Mouse (Mus musculus): ENCODE measurements around the gene Thra. TPM values are rescaled to one million over a fixed set of nuclear protein-coding genes. Genes with fewer than 3 reads are reported as not detected.

Thra gene
- 53.4 and 59.8 TPM in 2 replicates for polyA plus RNA-seq (2016; fragmentation: Nextera tagmentation; extraction: Ambion mirVana)

GRCm38 (mm10) chr11:98740393-98741050, at the start of gene Thra:
Thra (plus strand) TSS chr11:98740638.
- under 1% methylated on average over 22 of the region's 22 CpGs for WGBS
- ATAC-seq (ENCODE audit: low FRiP score) = peak; percentile 73

GRCm38 (mm10) chr11:98693201-98693600, 47.2 kb upstream of the Thra start:
- 78% methylated on average over 13 of the region's 13 CpGs for WGBS
- H3K9me3 ChIP-seq = no peaks in the 10 kb centered on the region
- ATAC-seq (ENCODE audit: low FRiP score) = no peak
- H3K4me3 ChIP-seq (replicated peaks) = no peak overlapping the region
- no peak overlapping the region for H3K27ac ChIP-seq
- H3K36me3 ChIP-seq (replicated peaks) = peaks cover 82% of the 10 kb centered on the region
- no peak overlapping the region for H3K4me2 ChIP-seq
- no peaks in the 10 kb centered on the region for H3K27me3 ChIP-seq
- no peaks in the 10 kb centered on the region for H3K4me1 ChIP-seq
- H3K9ac ChIP-seq = no peak overlapping the region

More at GRCm38 (mm10) chr11:98740393-98741050, at the start of gene Thra:
- H3K9me3 ChIP-seq = no peaks in the 10 kb centered on the region
- H3K4me2 ChIP-seq = peak within 1 kb of the TSS; percentile 74
- H3K4me1 ChIP-seq = peaks cover 64% of the 10 kb centered on the region
- H3K27me3 ChIP-seq = no peaks in the 10 kb centered on the region
- no peaks in the 10 kb centered on the region for H3K36me3 ChIP-seq (replicated peaks)
- peak within 1 kb of the TSS; percentile 84 for H3K4me3 ChIP-seq (replicated peaks)
- H3K9ac ChIP-seq = peak within 1 kb of the TSS; percentile 94
- peak within 1 kb of the TSS; percentile 98 for H3K27ac ChIP-seq

DNA sequence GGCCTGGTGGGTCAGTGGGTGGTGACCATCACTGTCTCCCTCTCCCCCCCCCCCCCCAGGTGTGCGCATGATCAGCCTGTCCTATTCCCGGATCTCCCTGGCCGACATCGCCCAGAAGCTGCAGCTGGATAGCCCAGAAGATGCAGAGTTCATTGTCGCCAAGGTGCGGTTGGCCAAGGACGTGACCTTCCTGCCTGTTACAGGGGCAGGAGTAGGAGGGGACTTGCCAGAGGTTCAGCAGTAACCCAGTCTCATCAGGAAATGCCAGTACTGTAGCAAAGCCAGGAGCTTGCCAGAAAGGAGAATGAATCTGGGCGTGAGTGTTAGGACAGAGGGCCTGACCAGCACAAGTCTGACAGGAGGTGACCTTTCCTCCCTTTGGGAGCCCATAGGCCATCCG, 46.7 kb upstream of the Thra start:
- no peak for ATAC-seq (ENCODE audit: low FRiP score)
- peaks cover 79% of the 10 kb centered on the region for H3K36me3 ChIP-seq (replicated peaks)
- no peak overlapping the region for H3K4me3 ChIP-seq (replicated peaks)
- H3K9me3 ChIP-seq = no peaks in the 10 kb centered on the region
- WGBS = 95% methylated on average over 9 of the region's 9 CpGs
- H3K4me2 ChIP-seq = no peak overlapping the region
- no peak overlapping the region for H3K27ac ChIP-seq
- H3K9ac ChIP-seq = no peak overlapping the region
- H3K27me3 ChIP-seq = no peaks in the 10 kb centered on the region
- no peaks in the 10 kb centered on the region for H3K4me1 ChIP-seq

GRCm38 (mm10) chr11:98694301-98694700, 46.1 kb upstream of the Thra start:
- Histone ChIP-seq H3K27ac (no peak overlapping the region), H3K9ac (no peak overlapping the region), H3K4me3 (replicated peaks) (no peak overlapping the region), H3K36me3 (replicated peaks) (peaks cover 76% of the 10 kb centered on the region), H3K4me2 (no peak overlapping the region), H3K27me3 (no peaks in the 10 kb centered on the region), H3K4me1 (no peaks in the 10 kb centered on the region), H3K9me3 (no peaks in the 10 kb centered on the region)
- ATAC-seq (ENCODE audit: low FRiP score) = no peak
- WGBS = 87% methylated on average over 9 of the region's 9 CpGs

GRCm38 (mm10) chr11:98695408-98695807, 45.0 kb upstream of the Thra start:
- Histone ChIP-seq H3K4me3 (replicated peaks) (no peak overlapping the region), H3K9ac (no peak overlapping the region), H3K4me2 (no peak overlapping the region), H3K4me1 (no peaks in the 10 kb centered on the region), H3K36me3 (replicated peaks) (peaks cover 65% of the 10 kb centered on the region), H3K27ac (no peak overlapping the region), H3K27me3 (no peaks in the 10 kb centered on the region), H3K9me3 (no peaks in the 10 kb centered on the region)
- 74% methylated on average over 14 of the region's 14 CpGs for WGBS
- no peak for ATAC-seq (ENCODE audit: low FRiP score)

GRCm38 (mm10) chr11:98696454-98697216, 43.8 kb upstream of the Thra start:
- H3K9ac ChIP-seq = no peak overlapping the region
- no peaks in the 10 kb centered on the region for H3K9me3 ChIP-seq
- ATAC-seq (ENCODE audit: low FRiP score) = no peak
- no peak overlapping the region for H3K27ac ChIP-seq
- peaks cover 52% of the 10 kb centered on the region for H3K36me3 ChIP-seq (replicated peaks)
- no peaks in the 10 kb centered on the region for H3K27me3 ChIP-seq
- no peaks in the 10 kb centered on the region for H3K4me1 ChIP-seq
- no peak overlapping the region for H3K4me3 ChIP-seq (replicated peaks)
- H3K4me2 ChIP-seq = no peak overlapping the region
- 88% methylated on average over 14 of the region's 14 CpGs for WGBS

DNA sequence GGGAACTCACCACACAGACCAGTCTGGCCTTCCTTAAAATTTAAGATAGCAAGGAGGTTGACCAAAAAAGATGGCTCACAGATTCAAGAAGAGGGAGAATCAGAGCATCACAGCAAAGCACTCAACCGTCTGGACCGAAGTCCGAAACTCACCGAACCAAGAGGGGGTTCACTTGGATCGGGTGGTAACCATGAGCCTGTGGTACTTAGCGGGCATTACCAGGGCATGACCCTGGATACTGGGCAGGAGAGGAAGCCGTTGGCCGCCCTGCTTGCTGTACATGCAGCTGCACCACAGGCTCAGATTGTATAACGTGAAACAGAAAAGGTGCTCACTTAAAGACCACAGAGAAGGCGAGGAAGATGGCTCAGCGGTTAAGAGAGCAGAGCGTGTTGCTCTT, 43.2 kb upstream of the Thra start:
- ATAC-seq (ENCODE audit: low FRiP score) = no peak
- H3K36me3 ChIP-seq (replicated peaks) = peaks cover 47% of the 10 kb centered on the region

GRCm38 (mm10) chr11:98698849-98699640, 41.4 kb upstream of the Thra start:
- H3K36me3 ChIP-seq (replicated peaks) = peaks cover 31% of the 10 kb centered on the region
- no peak overlapping the region for H3K27ac ChIP-seq
- H3K9me3 ChIP-seq = no peaks in the 10 kb centered on the region
- H3K27me3 ChIP-seq = no peaks in the 10 kb centered on the region
- WGBS = 88% methylated on average over 16 of the region's 16 CpGs
- no peak overlapping the region for H3K9ac ChIP-seq
- no peak overlapping the region for H3K4me3 ChIP-seq (replicated peaks)
- no peaks in the 10 kb centered on the region for H3K4me1 ChIP-seq
- H3K4me2 ChIP-seq = no peak overlapping the region
- no peak for ATAC-seq (ENCODE audit: low FRiP score)

More for the DNA sequence above, 43.2 kb upstream of the Thra start:
- no peak overlapping the region for H3K9ac ChIP-seq
- H3K9me3 ChIP-seq = no peaks in the 10 kb centered on the region
- no peaks in the 10 kb centered on the region for H3K27me3 ChIP-seq
- no peaks in the 10 kb centered on the region for H3K4me1 ChIP-seq
- no peak overlapping the region for H3K4me2 ChIP-seq
- H3K4me3 ChIP-seq (replicated peaks) = no peak overlapping the region
- H3K27ac ChIP-seq = no peak overlapping the region
- 92% methylated on average over 12 of the region's 12 CpGs for WGBS

DNA sequence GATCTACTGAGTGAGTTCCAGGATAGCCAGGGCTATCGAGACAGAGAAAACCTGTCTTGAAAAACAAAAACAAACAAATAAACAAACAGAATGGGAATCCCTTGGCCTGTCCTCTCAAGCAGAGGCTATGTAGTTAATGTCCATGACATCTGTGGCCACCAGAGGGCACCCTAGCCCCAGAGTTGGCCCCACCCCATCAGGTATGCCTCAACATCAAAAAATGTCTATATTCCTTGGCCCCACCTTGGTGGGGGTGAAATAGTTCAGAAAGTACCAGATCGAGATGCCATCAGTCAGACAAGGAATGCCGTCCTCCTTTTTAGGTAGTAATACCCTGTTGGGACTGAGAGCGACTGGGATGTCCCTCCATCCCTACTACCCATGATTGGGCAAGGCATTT, 40.5 kb upstream of the Thra start:
- H3K36me3 ChIP-seq (replicated peaks) = peaks cover 31% of the 10 kb centered on the region
- no peak overlapping the region for H3K9ac ChIP-seq
- H3K4me3 ChIP-seq (replicated peaks) = no peak overlapping the region
- no peaks in the 10 kb centered on the region for H3K9me3 ChIP-seq
- H3K27me3 ChIP-seq = no peaks in the 10 kb centered on the region
- 42% methylated on average over 4 of the region's 4 CpGs for WGBS
- no peak overlapping the region for H3K4me2 ChIP-seq
- H3K4me1 ChIP-seq = no peaks in the 10 kb centered on the region
- no peak overlapping the region for H3K27ac ChIP-seq
- ATAC-seq (ENCODE audit: low FRiP score) = 0 out of 2 replicates have a peak, but pooled peaks have one; percentile 49

- no peaks in the 10 kb centered on the region for H3K4me1 ChIP-seq
- 41% methylated on average over 10 of the region's 10 CpGs for WGBS
- ATAC-seq (ENCODE audit: low FRiP score) = no peak
Measured at GRCm38 (mm10) chr11:98701213-98701670, 39.2 kb upstream of the Thra start, which contains the start of gene Csf3. Csf3 (plus strand) TSS chr11:98701263.

GRCm38 (mm10) chr11:98702323-98702722, 38.1 kb upstream of the Thra start:
- WGBS = 86% methylated on average over 5 of the region's 5 CpGs
- no peak overlapping the region for H3K4me3 ChIP-seq (replicated peaks)
- no peaks in the 10 kb centered on the region for H3K4me1 ChIP-seq
- peaks cover 35% of the 10 kb centered on the region for H3K36me3 ChIP-seq (replicated peaks)
- H3K9me3 ChIP-seq = no peaks in the 10 kb centered on the region
- no peak for ATAC-seq (ENCODE audit: low FRiP score)
- H3K27me3 ChIP-seq = no peaks in the 10 kb centered on the region
- no peak overlapping the region for H3K9ac ChIP-seq
- no peak overlapping the region for H3K4me2 ChIP-seq
- no peak overlapping the region for H3K27ac ChIP-seq

More at GRCm38 (mm10) chr11:98701213-98701670, 39.2 kb upstream of the Thra start, which contains the start of gene Csf3:
- Histone ChIP-seq H3K4me3 (replicated peaks) (no peak within 1 kb of the TSS), H3K27ac (no peak within 1 kb of the TSS), H3K9ac (no peak within 1 kb of the TSS), H3K4me2 (no peak within 1 kb of the TSS), H3K9me3 (no peaks in the 10 kb centered on the region), H3K36me3 (replicated peaks) (peaks cover 31% of the 10 kb centered on the region), H3K27me3 (no peaks in the 10 kb centered on the region)

- H3K9me3 ChIP-seq = no peaks in the 10 kb centered on the region
- no peak overlapping the region for H3K9ac ChIP-seq
- no peak overlapping the region for H3K27ac ChIP-seq
- no peak overlapping the region for H3K4me2 ChIP-seq
- no peaks in the 10 kb centered on the region for H3K4me1 ChIP-seq
- H3K27me3 ChIP-seq = no peaks in the 10 kb centered on the region
- no peak for ATAC-seq (ENCODE audit: low FRiP score)
- H3K4me3 ChIP-seq (replicated peaks) = no peak overlapping the region
- peaks cover 61% of the 10 kb centered on the region for H3K36me3 ChIP-seq (replicated peaks)
- WGBS = 90% methylated on average over 10 of the region's 10 CpGs
Measured at GRCm38 (mm10) chr11:98705021-98705420, 35.4 kb upstream of the Thra start.
